Mouse (Mus musculus) urinary bladder, postnatal 4 days (tissue): ENCODE results near the gene Ttc39d.
"Not testable (repeated sequence)": the region's sequence is repeated elsewhere in the genome, so short reads cannot be mapped to it uniquely, and the experiment has no call there.

Experiments
- DNase-seq, 2 experiments: peaks; one replicate each; pipeline ENCODE4 v3.0.0; 2021 to 2022; ENCODE audit warnings: low spot score in 2 of 2

Ttc39d gene

DNA sequence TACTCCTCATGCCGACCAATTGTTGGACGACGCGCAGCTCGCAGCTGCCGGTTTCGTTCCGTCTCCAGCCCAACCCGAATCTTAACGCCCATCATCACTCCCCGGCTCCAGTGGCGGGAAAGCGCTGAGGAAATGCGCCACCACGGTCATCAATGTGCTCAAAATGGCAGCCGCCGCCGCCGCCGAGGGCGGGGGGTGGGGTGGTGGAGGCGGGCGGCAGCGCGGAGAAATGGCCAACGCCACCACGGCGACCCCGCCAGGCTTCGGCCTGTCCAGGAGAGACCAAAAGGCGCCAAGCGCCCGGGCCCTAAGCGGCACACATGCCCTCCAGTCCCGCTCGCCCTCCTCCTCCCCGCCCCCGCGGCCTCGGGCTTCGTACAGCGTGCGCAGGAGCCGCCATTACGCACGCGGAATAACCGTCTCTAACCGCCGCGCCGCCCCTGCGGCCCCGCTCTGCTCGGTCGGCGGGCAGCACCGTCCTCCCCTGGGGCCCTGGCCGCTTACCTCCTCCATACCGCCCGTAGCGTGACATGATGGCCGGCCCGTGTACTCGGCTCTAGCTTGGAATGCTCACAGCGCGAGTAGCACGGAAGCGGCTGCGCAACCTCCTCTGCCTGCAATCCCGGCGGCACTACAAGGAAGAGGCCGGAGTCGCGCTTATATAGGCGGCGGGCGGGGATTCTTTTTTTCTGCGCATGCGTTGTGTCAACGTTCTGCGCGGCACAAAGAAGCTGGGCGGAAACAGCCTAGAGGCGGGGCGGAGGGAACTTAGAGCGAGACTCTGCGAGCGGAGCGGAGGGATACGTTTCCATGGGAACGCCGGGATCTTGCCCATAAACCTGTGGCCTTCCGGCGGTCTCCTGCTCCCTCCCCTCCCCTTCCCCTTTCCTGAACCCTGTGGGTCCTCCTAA, at the start of gene Ttc39d, which contains the start of gene Srsf7:
Gene Ttc39d, plus strand, starts transcription at position 790 of the 911 bp plus-strand sequence.
Gene Srsf7, minus strand, starts transcription at position 637 of the 911 bp plus-strand sequence.
- peak; percentile 98 to 99 for DNase-seq

DNA sequence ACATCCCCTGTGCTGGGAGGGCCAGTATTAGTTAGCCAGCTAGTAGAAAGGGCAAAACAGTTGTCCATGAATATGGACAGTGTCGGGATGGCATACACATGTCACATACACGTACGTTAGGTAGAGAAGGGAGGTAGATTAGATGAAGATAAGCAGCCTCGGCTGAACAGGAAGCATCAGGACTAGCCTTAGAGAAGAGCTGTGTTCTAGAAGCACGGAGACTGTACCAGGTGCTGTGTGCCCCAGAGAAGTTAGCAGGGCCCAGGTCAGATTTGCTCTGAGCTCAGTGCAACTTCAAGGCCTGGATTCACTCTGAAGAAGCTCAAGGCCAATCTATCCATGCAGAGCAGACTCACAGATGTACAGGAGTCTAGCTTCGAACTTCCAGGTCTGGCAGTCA, 49.8 kb upstream of the Ttc39d start:
- DNase-seq, result no peak

DNA sequence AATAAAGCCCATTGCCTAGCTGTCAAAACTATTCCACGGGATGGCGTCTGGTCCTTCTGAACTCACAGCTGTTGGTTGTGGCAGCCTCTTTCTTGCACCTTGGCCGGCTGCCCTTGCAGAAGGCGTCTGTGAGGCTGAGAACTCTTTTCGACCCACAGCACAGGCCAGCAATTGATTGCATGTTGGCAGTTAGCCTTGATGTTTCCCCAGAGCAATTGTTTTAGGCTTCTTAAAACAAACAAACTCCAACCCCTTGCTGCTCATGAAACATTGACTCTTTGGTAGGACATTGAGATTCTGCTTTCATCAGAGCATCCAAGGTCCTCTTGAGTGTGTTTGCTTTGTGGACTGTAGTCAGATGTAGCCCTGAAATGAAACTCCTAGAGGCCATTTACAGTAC, 46.8 kb upstream of the Ttc39d start:
- peak; percentile 73 for DNase-seq

DNA sequence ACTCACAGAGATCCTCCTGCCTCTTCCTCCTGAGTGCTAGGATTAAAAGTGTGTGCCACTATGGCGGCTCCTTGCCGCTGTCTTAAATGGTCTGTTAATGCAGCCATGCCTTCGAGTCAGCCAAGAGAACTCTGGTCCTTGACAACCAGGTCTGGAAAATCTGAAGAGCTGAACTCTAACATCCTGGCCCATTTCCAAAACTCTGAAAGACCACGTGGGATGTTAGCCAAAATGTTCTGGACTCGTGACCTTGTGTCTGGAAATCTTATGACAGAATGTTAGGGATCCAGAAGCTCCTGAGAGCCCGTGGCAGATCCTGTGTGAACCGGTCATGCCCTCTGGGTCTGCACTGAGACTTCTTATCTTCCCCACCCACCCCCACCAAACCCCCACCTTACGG, 43.3 kb upstream of the Ttc39d start:
- no peak for DNase-seq

DNA sequence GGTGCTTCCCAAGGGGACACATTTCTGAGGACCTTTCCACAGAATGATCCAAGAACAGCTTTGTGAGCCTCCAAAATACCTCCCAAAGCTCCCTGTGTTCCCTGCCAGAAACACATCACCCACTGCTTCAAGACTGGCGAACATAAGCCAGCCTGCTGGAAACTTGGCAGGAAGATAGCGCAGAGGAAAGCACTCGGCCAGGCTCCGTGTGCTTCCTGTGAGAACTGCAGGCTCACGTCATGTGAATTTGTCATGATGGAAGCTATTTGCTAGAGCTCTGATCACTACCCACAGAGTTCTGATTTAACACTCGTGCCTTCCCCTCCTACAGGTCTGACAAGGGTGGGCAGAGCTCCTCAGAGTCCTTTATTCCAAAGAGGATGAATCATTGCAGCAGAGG, 41.5 kb upstream of the Ttc39d start:
- DNase-seq, result no peak

DNA sequence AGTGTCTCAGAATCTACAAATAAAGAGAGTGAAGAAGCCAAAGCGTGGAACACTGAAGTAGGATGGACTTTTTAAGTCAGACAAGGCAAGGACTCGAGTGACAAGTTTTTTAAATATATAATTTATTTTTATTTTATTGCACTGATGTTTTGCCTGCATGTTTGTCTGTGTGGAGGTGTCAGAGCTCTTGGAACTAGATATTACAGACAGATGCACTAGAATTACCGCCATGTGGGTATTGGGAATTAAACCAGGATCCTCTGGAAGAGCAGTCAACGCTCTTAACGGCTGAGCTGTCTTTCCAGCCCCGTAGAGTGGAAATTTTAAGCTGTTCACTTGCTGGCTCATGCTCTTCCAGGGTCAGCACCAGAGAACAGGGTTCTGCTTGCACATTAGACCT, 40.9 kb upstream of the Ttc39d start:
- no peak for DNase-seq

DNA sequence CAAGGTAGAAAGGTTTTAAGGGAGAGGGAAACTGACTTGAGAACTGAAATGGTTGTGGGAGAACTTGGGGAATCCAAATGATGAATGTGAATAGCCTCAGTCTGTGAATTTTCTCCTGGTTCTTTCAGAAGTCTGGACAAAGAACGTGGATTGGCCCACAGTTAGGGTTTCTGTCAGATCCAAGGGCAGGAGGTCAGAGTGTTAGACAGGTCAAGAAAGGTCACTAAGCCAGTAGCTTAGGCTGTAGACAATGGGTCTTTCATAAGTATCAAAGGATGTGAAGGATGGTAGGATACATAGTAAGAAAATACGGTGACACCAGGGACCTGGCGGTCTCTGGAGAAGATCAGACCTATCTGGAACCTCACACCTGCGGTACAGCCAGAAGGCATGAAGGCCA, 39.8 kb upstream of the Ttc39d start:
- DNase-seq, result no peak

DNA sequence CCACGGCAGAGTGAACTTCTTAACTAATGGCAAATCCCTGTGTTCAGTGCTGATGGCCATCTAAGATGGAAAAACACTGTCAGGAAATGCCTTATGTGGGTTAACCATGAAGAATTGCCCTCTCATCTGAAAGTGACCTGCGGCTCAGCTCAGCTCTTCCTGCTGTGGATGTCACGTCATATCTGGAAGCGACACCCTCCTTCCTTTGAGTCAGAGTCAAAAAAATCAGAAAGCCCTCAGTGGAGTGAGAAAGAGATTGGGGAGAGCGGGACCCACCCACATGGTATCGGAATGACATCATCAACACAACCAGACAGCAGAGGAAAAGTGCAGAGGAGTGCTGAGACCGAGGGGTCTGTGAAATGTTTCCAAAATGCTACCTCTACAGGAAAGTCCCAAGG, 39.4 kb upstream of the Ttc39d start:
- DNase-seq, result no peak

DNA sequence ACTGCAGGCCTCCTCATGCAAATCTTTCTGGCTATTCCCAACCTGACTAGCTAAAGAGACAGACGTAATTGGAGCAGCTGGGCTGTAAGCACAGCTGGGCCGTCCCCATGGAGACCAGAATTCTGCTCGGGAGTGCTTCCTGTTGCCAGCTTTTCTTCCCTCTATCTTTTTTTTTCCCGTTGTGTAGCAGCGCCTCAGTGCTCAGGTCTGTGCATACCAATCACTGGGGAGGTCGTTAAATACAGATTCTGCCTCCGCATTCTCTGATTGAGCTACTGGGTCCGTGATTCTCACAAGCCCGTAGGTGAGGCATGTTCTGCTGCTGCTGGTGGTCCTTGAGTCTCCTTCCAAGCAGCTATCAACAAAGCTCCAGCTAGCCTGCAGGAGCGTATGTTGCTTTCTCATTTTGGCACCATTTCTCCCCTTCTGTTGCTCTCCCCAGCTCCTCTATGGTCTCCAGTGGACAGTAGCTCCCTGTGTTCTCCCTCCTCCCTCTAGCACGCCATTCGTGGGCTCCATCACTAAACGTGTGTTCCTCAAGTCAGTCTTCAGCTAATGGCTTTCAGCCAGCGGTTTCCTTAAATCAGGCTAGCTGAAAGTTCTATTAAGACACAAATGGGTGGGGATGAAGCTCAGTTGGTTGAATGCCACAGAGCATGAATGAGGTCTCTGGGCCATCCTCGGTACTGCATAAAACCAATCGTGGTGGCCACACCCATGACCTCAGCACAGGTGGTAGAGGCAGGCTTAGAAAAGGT, 38.7 kb upstream of the Ttc39d start:
- DNase-seq, result peak in 1 of 2 experiments; percentile 33

DNA sequence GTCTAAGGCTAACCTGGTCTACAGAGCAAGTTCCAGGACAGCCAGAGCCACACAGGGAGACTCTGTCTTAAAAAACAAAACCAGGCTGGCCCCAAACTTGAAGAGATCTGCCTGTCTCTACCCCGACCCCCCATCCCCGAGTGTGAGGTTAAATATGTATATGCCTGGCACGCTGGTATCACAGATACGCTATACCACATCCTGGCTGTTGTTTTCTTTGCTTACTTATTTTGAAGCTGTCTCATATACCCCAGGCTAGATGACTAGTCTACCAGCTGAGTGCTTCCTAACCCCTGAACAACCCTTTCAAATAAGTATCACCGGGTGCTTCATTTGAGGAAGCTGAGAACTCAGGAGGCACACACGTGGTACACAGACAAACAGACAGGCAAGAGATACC, 37.5 kb upstream of the Ttc39d start:
- no peak for DNase-seq

DNA sequence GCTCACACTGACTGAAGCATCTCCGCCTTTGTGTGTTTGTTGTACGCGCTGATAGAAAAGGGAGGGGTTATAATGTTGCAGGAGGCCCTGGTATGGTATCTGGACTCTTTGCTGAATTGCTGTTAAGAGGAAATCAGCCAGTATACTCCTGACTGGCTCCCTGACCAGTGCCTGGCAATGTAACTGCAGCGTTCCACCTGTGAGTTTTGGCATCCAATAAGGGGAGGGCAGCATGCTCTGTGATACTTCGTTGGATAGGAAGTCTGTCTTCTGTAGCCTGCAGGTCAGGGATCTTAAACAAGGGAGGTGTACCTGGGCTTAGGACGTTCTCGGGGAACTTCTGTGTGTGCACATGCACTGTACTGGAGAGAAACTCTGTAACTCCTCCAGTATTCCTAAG, 36.3 kb upstream of the Ttc39d start:
- DNase-seq, result no peak

DNA sequence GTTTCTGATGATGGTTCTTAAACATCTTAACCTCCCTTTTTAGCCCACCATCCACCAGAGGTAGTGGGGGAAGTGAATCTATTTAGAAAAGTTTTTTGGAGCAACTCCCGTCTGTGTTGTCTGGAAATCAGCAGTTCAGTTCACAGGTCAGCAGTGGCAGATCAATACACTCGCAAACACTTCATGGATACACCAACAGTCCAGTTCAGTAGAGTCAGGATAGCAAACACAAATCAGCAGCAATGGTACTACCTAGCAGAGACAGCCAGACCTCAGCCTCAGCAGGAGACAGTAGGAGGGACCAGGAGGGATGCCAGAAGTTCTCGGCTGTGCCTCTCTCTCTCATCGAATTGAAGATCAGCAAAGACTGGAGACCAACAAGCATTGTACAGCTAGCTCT, 35.3 kb upstream of the Ttc39d start:
- no peak for DNase-seq

DNA sequence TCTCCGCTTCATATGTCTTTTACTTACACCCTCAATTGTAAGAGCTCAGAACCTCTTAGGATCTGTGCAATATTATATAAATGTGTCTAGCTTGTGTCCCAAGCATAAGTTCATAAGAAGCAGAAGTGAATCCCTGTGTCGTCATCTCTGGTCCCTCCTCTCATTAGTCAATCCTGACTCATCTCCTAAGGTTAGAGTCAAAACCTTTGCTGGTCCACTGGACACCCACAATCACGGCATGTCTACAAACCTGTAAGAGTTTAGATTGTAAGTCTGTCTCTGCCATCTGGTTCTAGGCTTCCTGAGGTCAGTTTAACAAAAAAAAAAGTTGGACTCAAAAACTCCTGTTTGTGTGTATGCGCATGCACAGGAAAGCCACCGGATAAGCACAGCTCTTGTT, 34.5 kb upstream of the Ttc39d start:
- no peak for DNase-seq

DNA sequence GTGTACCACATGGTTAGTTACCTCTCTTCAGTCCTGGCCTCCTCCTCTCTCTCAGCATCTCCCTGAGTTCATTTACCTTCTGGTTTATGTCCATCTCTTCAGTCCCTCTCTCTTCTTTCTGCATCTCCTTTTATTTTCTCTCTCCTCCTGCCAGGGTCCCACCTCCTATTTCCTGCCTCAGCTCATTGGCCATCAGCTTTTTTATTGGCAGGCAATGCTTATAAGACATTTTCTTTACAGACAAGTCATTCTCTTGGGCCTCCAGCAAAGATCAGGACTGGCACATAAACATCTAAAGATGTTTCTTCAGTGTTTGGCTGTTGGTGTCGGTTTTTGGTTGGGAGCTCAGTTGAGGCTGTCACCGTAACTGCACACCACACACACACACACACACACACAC, 33.6 kb upstream of the Ttc39d start:
- DNase-seq, result no peak

DNA sequence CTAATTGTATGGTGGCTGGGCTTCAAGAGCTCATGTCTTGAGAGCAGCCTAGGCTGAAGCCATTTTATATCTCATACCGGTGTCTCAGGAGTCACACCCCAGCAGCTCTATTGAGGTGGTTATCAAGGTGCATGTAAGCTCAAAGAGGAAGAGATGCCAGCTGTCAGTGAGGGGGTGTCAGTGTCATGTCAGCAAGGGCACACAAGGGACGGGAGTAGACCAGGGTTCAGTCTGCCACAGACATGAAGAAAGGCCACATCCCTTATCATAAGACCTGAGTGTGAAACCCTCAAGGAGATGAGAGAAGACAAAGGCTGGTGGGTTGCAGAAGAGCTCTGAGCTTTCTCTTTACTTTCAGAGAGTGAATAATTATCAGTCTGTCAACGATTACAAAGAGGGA, 33.1 kb upstream of the Ttc39d start:
- DNase-seq, result no peak

DNA sequence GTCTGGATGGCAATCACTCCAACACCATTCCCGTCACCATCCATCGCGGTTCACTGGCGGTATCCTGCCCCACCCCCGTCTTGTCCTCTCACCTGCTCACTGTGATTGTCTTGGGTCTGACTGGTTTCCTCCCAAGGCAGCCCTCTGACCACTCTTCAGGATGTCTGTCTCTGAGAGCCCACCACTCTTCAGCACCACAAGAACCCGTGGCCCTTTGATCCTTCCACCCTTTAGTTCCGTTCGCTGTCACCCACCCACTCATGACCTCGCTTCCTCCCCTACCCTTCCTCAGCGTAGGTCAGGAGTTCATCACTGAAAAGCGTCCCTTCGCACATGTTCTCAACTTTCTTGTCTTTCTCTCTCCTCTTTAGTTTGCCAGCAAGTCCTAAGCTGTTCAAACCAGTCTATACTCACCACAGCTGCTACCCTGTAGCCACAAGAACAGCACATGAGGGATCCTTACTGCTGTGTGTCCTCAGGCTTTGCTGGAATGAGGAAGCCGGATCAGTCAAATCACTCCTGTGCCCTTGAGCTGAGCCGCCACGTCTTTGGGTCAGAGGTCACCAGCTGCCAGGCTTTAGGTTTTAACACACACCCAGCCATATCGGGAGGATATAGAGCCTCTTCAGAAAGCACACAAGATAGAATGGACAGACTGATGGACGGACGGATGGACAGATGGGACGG, 32.4 kb upstream of the Ttc39d start:
- DNase-seq, result no peak

DNA sequence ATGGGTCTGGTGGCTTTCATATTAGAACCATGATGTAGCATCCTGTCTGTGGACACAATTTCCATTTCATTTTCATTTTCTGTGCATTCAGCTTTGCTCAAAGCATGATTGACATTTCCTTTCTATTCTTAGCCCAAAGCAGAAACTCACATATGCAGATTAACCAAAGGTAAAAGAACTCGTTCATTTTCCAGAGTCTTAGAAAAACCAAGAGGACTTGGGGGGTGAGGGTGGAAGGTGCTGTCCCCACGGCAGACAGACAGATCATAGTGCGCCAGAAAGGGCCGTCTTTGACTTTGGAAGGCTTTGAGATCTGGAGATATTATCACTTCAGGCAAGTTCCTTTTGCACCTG, 31.9 kb upstream of the Ttc39d start:
- DNase-seq, result no peak

DNA sequence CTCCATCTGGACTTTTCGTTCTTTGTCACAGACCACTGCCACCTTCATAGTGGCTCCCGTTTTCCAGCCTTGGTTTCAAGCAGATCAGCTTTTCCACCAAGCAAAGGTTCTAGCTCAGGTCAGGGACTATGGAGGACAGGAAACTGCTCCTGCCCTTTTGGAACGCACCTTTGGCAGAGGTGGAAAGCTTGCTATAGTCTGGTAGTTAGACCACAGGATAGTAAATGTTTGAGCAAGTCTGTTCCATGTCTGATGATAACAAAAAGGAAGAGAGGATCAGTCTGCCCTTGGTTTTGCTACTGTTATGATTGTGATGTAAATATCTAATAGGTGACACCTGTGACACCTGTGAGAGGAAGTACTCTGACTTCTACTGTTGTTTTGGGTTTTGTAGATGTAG, 31.3 kb upstream of the Ttc39d start:
- peak in 1 of 2 experiments; percentile 35 for DNase-seq

DNA sequence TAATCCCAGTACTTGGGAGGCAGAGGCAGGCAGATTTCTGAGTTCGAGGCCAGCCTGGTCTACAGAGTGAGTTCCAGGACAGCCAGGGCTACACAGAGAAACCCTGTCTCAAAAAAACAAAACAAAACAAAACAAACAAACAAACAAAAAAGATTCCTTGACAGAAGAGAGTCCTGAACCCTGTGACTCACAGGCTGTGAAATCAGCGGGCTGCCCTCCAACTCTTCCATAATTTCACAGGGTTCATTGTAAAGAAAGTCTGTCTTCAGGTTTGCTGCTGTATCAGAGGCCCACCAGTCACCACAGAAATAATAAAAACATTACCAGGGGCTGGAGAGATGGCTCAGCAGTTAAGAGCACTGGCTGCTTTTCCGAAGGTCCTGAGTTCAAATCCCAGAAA, 28.4 kb upstream of the Ttc39d start:
- DNase-seq, result not testable (repeated sequence)

DNA sequence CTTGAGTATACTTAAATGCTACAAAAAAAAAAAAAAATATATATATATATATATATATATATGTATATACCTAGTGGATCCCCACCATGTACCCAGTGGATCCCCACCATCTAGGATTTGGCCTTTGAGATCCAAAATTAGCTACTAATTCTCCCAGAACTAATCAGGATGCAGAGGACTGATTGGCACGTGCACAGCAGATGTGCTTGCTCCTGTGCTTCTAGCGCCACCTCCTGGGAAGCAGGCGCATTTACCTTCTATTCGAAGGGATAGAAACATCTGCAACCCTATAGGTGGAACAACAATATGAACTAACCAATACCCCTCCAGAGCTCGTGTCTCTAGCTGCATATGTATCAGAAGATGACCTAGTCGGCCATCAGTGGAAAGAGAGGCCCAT, 27.3 kb upstream of the Ttc39d start:
- peak; percentile 64 to 79 for DNase-seq

DNA sequence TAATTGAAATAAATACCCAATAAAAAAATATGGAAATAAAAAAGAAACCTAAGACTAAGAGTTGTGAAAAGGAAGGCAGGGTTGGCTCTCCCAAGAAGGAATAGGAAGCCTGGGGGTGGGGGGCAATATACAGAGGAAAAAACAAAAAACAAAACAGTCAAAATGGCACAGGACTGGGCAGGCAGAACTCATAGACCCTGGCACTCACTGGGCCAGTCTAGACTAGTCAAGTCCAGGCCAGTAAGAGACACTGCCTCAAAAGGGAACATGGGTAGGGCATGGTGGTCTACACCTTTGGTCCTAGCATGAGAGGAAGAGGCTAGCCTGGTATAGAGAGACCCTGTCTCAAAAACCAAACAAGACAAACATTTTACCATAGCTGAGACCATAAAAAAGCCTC, 26.8 kb upstream of the Ttc39d start:
- no peak for DNase-seq

DNA sequence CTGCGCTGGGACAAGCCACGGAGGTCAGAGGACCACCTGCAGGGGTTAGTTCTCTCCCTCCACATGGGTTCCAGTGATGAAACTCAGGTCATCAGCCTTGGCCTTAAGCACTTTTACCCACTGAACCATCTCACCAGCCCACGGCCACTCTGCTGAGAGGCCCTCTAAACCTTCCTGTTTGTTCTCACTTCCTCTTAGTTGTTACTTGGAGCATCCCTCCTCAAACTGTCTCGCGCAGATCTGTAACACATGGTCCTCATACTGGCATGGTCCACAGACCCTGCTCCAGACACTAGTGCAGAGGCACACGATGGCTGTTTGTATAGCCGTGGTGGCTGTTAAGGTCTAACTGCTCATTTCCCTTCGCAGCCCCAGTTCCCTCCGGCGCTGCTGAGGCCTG, 23.6 kb upstream of the Ttc39d start:
- no peak for DNase-seq

DNA sequence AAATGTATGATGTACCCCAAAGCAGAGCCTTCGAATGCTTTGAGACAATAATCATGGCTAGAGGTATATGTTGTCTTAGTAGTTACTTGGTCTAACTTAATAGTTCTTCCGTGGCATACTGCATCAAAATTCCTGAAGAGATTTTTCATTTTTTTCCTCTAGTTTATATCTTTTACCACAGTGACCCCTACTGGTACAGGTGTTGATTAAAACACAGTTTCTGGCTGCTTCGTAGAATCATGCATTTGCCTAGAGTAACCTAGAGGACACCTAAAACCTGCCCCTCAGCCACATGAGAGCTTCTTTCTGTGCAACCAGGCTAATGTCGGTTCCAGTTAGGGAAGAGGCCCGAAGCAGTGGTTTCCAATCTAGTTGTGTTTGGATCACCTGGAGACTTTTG, 14.2 kb upstream of the Ttc39d start:
- no peak for DNase-seq
